ENCODE assay signal across 14 mouse cellular contexts in the genomic region with DNA sequence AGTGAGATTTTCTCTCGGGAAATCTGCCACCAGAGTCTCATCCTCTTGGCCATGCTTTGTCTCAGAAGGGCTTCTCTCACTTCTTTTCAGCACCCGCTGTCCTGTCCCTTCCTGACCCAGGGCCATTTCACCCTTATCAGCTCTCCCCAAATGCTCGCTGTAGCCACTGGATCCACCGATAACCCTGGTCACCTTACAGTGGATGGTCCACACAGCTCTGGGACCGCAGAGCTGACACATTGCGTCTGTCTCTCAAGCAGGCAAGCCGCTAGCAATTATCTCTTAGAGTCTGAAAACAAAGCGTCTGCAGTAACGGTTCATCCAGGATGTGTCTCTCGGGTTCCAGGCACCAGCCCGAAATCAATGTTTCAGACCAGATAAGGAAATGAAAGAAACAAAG.
DNase-seq lines count a peak whose midpoint lies in the region; ATAC-seq and TF ChIP-seq lines count a peak whose summit lies in the region.
"Had no signal": no experiment of that assay in that cellular context is flagged by ENCODE, and none has a peak within 500 bp of the region (broad histone marks: within the 10 kb centered on the region; RNA-seq: fewer than 3 reads in every experiment).

No protein-coding gene starts in this region.

- no peaks in the 10 kb centered on the region for H3K27me3 ChIP-seq in kidney, embryonic 15.5 days
- no peaks in the 10 kb centered on the region for H3K27me3 ChIP-seq in heart, postnatal 0 days (ENCODE audit: control insufficient read depth, insufficient read depth, low read length)
- H3K27me3 ChIP-seq in liver, embryonic 14.5 days (ENCODE audit: control insufficient read depth, insufficient read depth, low read length), result no peaks in the 10 kb centered on the region
- H3K27me3 ChIP-seq: embryonic facial prominence, embryonic 13.5 days; lung, embryonic 15.5 days had no signal

- no peaks in the 10 kb centered on the region for H3K4me1 ChIP-seq in kidney, embryonic 15.5 days
- H3K4me1 ChIP-seq in heart, postnatal 0 days (ENCODE audit: control insufficient read depth, insufficient read depth), result peaks cover 5% of the 10 kb centered on the region; the same call in 1 of the 2 replicates
- H3K4me1 ChIP-seq in liver, embryonic 14.5 days (replicated peaks; ENCODE audit: control insufficient read depth in 2 of 2, insufficient read depth in 2 of 2, low read length in 1 of 2), result peaks cover 0 to 4% of the 10 kb centered on the region in 2 experiments; a peak in 1 of 4 replicates
- H3K4me1 ChIP-seq: embryonic facial prominence, embryonic 13.5 days; lung, embryonic 15.5 days had no signal

- H3K36me3 ChIP-seq in kidney, embryonic 15.5 days, result no peaks in the 10 kb centered on the region
- H3K36me3 ChIP-seq in heart, postnatal 0 days (replicated peaks; ENCODE audit: control insufficient read depth, insufficient read depth, low read length), result no peaks in the 10 kb centered on the region; the same call in 1 of the 2 replicates
- H3K36me3 ChIP-seq in liver, embryonic 14.5 days (replicated peaks; ENCODE audit: control insufficient read depth, insufficient read depth, low read depth), result no peaks in the 10 kb centered on the region
- H3K36me3 ChIP-seq: embryonic facial prominence, embryonic 13.5 days; G1E; lung, embryonic 15.5 days had no signal

- no peak overlapping the region for H3K9ac ChIP-seq in kidney, embryonic 15.5 days
- H3K9ac ChIP-seq in heart, postnatal 0 days (replicated peaks; ENCODE audit: low read depth, low read length), result no peak overlapping the region
- H3K9ac ChIP-seq in liver, embryonic 14.5 days (replicated peaks), result no peak overlapping the region
- H3K9ac ChIP-seq: embryonic facial prominence, embryonic 13.5 days; lung, embryonic 15.5 days had no signal

- TF ChIP-seq CTCF in heart, postnatal 0 days (IDR thresholded peaks at IDR 0.05; ENCODE audit: low read depth), result no peak
- no peak for TF ChIP-seq CTCF in liver, embryonic 14.5 days (IDR thresholded peaks at IDR 0.05; ENCODE audit: low read depth)

- H3K27ac ChIP-seq in kidney, embryonic 15.5 days, result no peak overlapping the region
- H3K27ac ChIP-seq in heart, postnatal 0 days (ENCODE audit: low read depth), result no peak overlapping the region
- no peak overlapping the region for H3K27ac ChIP-seq in liver, embryonic 14.5 days
- H3K27ac ChIP-seq: embryonic facial prominence, embryonic 13.5 days; lung, embryonic 15.5 days had no signal

- H3K4me2 ChIP-seq in kidney, embryonic 15.5 days, result no peak overlapping the region
- 0 out of 2 replicates have a peak overlapping the region, but pooled peaks have one; percentile 9 for H3K4me2 ChIP-seq in heart, postnatal 0 days (ENCODE audit: low read depth, low read length)
- H3K4me2 ChIP-seq in liver, embryonic 14.5 days (ENCODE audit: low read depth), result no peak overlapping the region
- H3K4me2 ChIP-seq: embryonic facial prominence, embryonic 13.5 days; lung, embryonic 15.5 days had no signal

- no peak overlapping the region for H3K4me3 ChIP-seq in kidney, embryonic 15.5 days (replicated peaks)
- no peak overlapping the region for H3K4me3 ChIP-seq in heart, postnatal 0 days (ENCODE audit: low read depth, low read length)
- H3K4me3 ChIP-seq in liver, embryonic 14.5 days (ENCODE audit: insufficient read depth in 1 of 2, low read depth in 2 of 2, low read length in 2 of 2), result no peak overlapping the region
- H3K4me3 ChIP-seq: embryonic facial prominence, embryonic 13.5 days; lung, embryonic 15.5 days had no signal

- 0 out of 2 replicates have a peak, but pooled peaks cover 3% of the 10 kb centered on the region for H3K9me3 ChIP-seq in kidney, embryonic 15.5 days (replicated peaks)
- H3K9me3 ChIP-seq in heart, postnatal 0 days (replicated peaks; ENCODE audit: control insufficient read depth, low read length), result 0 out of 2 replicates have a peak, but pooled peaks cover 6% of the 10 kb centered on the region
- no peaks in the 10 kb centered on the region for H3K9me3 ChIP-seq in liver, embryonic 14.5 days (ENCODE audit: control insufficient read depth, low read length)
- H3K9me3 ChIP-seq: lung, embryonic 15.5 days had no signal

- DNase-seq in embryo, embryonic 11 days, result peak; percentile 8
- DNase-seq in embryo, embryonic 9.5 days (ENCODE audit: extremely low spot score), result no peak
- peak; percentile 16 for DNase-seq in kidney, adult 18-20 months
- DNase-seq in heart, postnatal 0 days (ENCODE audit: low spot score), result no peak
- DNase-seq in liver, embryonic 14.5 days (ENCODE audit: low read depth in 3 of 3, low spot score in 3 of 3), result peak; percentile 3 to 11 (median 6)
- DNase-seq in T-cell, adult 2 months (ENCODE audit: low spot score), result no peak
- DNase-seq in cerebellum, postnatal 25 days, result no peak
- DNase-seq: right cerebral cortex, postnatal 14 days had no signal

- ATAC-seq in kidney, embryonic 15.5 days (replicated peaks; ENCODE audit: low FRiP score), result no peak
- no peak for ATAC-seq in heart, postnatal 0 days (ENCODE audit: insufficient read depth, low read depth)
- ATAC-seq in liver, embryonic 14.5 days (ENCODE audit: insufficient read depth), result peak; percentile 83
- ATAC-seq: forebrain, embryonic 16.5 days; intestine, embryonic 16.5 days had no signal

- WGBS in kidney, embryonic 15.5 days, result 62% methylated on average over 11 of the region's 11 CpGs
- 15% methylated on average over 11 of the region's 11 CpGs for WGBS in heart, postnatal 0 days
- WGBS in liver, embryonic 14.5 days (ENCODE audit: insufficient replicate concordance), result 7% methylated on average over 11 of the region's 11 CpGs

- no peak for TF ChIP-seq EP300 in heart, postnatal 0 days (IDR thresholded peaks at IDR 0.05; ENCODE audit: low read depth)
- TF ChIP-seq EP300 in liver, embryonic 14.5 days (IDR thresholded peaks at IDR 0.05; ENCODE audit: low read depth), result 0 out of 2 replicates have a peak, but pooled peaks have one; percentile 26

Comparison
In these comparisons a context has a peak if more than half of its experiments do, and no peak if none do; other contexts are left out.
1. DNase-seq: peak in embryo, embryonic 11 days (single experiment), kidney, adult 18-20 months (single experiment) and liver, embryonic 14.5 days (3 of 3); none in embryo, embryonic 9.5 days (single experiment), heart, postnatal 0 days (single experiment), T-cell, adult 2 months (single experiment) and cerebellum, postnatal 25 days (0 of 2).